Mouse (Mus musculus) limb, embryonic 12.5 days (tissue): Measurements from ENCODE around the gene Ccdc120. TPM values are rescaled to one million over a fixed set of nuclear protein-coding genes. Genes with fewer than 3 reads are reported as not detected.

Experiments
- ATAC-seq: fragments of 200-750 bp; cut with Nextera tagmentation; 2 replicates; pipeline ENCODE4 v1.8.0; 2017; ENCODE audit warnings: low read depth, moderate TSS enrichment; ENCODE audit not compliant: insufficient number of reproducible peaks, insufficient read depth, low FRiP score, low TSS enrichment
- H3K27ac ChIP-seq: fragments of 300-500 bp; sonication (generic); 2 replicates; pipeline ENCODE4 v1.5.1; 2016; ENCODE audit warnings: mild to moderate bottlenecking, moderate library complexity
- H3K27me3 ChIP-seq: fragments of 300-500 bp; sonication (generic); 2 replicates; pipeline ENCODE4 v1.6.1; 2016; ENCODE audit warnings: mild to moderate bottlenecking, moderate library complexity
- H3K36me3 ChIP-seq: fragments of 300-500 bp; sonication (generic); 2 replicates; pipeline ENCODE4 v1.6.1; 2016; ENCODE audit warnings: mild to moderate bottlenecking, moderate library complexity
- H3K4me1 ChIP-seq: fragments of 300-500 bp; sonication (generic); replicated peaks from 2 replicates; pipeline ENCODE4 v1.6.1; 2016
- H3K4me2 ChIP-seq: fragments of 300-500 bp; sonication (generic); 2 replicates; pipeline ENCODE4 v1.6.1; 2016; ENCODE audit warnings: mild to moderate bottlenecking, moderate library complexity
- H3K4me3 ChIP-seq: fragments of 300-500 bp; sonication (generic); replicated peaks from 2 replicates; pipeline ENCODE4 v1.5.1; 2016; ENCODE audit warnings: mild to moderate bottlenecking
- H3K9ac ChIP-seq: fragments of 300-500 bp; sonication (generic); replicated peaks from 2 replicates; pipeline ENCODE4 v1.6.1; 2016; ENCODE audit warnings: mild to moderate bottlenecking, moderate library complexity
- H3K9me3 ChIP-seq: fragments of 300-500 bp; sonication (generic); 2 replicates; pipeline ENCODE4 v1.6.1; 2016; ENCODE audit warnings: mild to moderate bottlenecking, moderate library complexity
- WGBS: fragments of 180-500 bp; shearing (Covaris S2); methylation state at CpG from one replicate; pipeline ENCODE4 v1.1.7; 2016; 5-methylcytosine and 5-hydroxymethylcytosine counted together
- polyA plus RNA-seq: library from polyadenylated mRNA; unstranded; fragments of >200 nt; fragmentation: Nextera tagmentation; extraction: Ambion mirVana; gene quantifications from 2 replicates; pipeline ENCODE4 v1.2.1, GENCODE M21; 2016

Ccdc120 gene
- polyA plus RNA-seq, 1 experiment from 2014 or later, result 22.5 TPM

GRCm38 (mm10) chrX:7745429-7745828, 5.3 kb downstream of the Ccdc120 start:
- H3K27me3 ChIP-seq, result no peaks in the 10 kb centered on the region
- no peak for ATAC-seq
- no peak overlapping the region for H3K27ac ChIP-seq
- H3K4me3 ChIP-seq, result no peak overlapping the region
- H3K9ac ChIP-seq, result no peak overlapping the region
- no peak overlapping the region for H3K4me2 ChIP-seq
- 0 out of 2 replicates have a peak, but pooled peaks cover 7% of the 10 kb centered on the region for H3K4me1 ChIP-seq
- H3K36me3 ChIP-seq, result no peaks in the 10 kb centered on the region
- no peaks in the 10 kb centered on the region for H3K9me3 ChIP-seq
- 85% methylated on average over 8 of the region's 8 CpGs for WGBS

- Histone ChIP-seq H3K27me3 (no peaks in the 10 kb centered on the region), H3K4me1 (0 out of 2 replicates have a peak, but pooled peaks cover 5% of the 10 kb centered on the region), H3K4me3 (no peak overlapping the region), H3K9ac (no peak overlapping the region), H3K9me3 (no peaks in the 10 kb centered on the region), H3K27ac (no peak overlapping the region), H3K36me3 (no peaks in the 10 kb centered on the region), H3K4me2 (no peak overlapping the region)
- WGBS, result 13% methylated on average over 1 of the region's 1 CpGs
- ATAC-seq, result no peak
Measured at GRCm38 (mm10) chrX:7744940-7745339, 5.8 kb downstream of the Ccdc120 start.

GRCm38 (mm10) chrX:7743470-7743869, 7.2 kb downstream of the Ccdc120 start:
- Histone ChIP-seq H3K27me3 (no peaks in the 10 kb centered on the region), H3K27ac (no peak overlapping the region), H3K9me3 (no peaks in the 10 kb centered on the region), H3K4me2 (no peak overlapping the region), H3K4me1 (no peaks in the 10 kb centered on the region), H3K36me3 (no peaks in the 10 kb centered on the region), H3K4me3 (no peak overlapping the region), H3K9ac (no peak overlapping the region)
- no peak for ATAC-seq
- WGBS, result 56% methylated on average over 5 of the region's 5 CpGs

- Histone ChIP-seq H3K4me2 (no peak overlapping the region), H3K27ac (no peak overlapping the region), H3K4me3 (no peak overlapping the region), H3K36me3 (peaks cover 12% of the 10 kb centered on the region; the same call in 1 of the 2 replicates), H3K9ac (no peak overlapping the region), H3K9me3 (no peaks in the 10 kb centered on the region), H3K4me1 (no peaks in the 10 kb centered on the region), H3K27me3 (no peaks in the 10 kb centered on the region)
- WGBS, result 73% methylated on average over 5 of the region's 5 CpGs
- ATAC-seq, result no peak
Measured at GRCm38 (mm10) chrX:7741103-7741502, 9.6 kb downstream of the Ccdc120 start.

GRCm38 (mm10) chrX:7740082-7740819, 10.5 kb downstream of the Ccdc120 start:
- Histone ChIP-seq H3K4me3 (no peak overlapping the region), H3K4me2 (no peak overlapping the region), H3K9me3 (no peaks in the 10 kb centered on the region), H3K4me1 (no peaks in the 10 kb centered on the region), H3K27ac (no peak overlapping the region), H3K27me3 (no peaks in the 10 kb centered on the region), H3K9ac (no peak overlapping the region), H3K36me3 (peaks cover 19% of the 10 kb centered on the region; the same call in 1 of the 2 replicates)
- ATAC-seq, result no peak
- 58% methylated on average over 10 of the region's 10 CpGs for WGBS

GRCm38 (mm10) chrX:7739336-7740081, 11.2 kb downstream of the Ccdc120 start:
- H3K4me1 ChIP-seq, result no peaks in the 10 kb centered on the region
- H3K4me2 ChIP-seq, result no peak overlapping the region
- peaks cover 24% of the 10 kb centered on the region; the same call in 1 of the 2 replicates for H3K36me3 ChIP-seq
- no peaks in the 10 kb centered on the region for H3K27me3 ChIP-seq
- H3K4me3 ChIP-seq, result no peak overlapping the region
- ATAC-seq, result no peak
- WGBS, result 69% methylated on average over 14 of the region's 14 CpGs
- no peaks in the 10 kb centered on the region for H3K9me3 ChIP-seq
- no peak overlapping the region for H3K27ac ChIP-seq
- H3K9ac ChIP-seq, result no peak overlapping the region

- Histone ChIP-seq H3K4me2 (no peak overlapping the region), H3K9ac (no peak overlapping the region), H3K4me1 (peaks cover 7% of the 10 kb centered on the region; the same call in 1 of the 2 replicates), H3K36me3 (peaks cover 28% of the 10 kb centered on the region; the same call in 1 of the 2 replicates), H3K9me3 (no peaks in the 10 kb centered on the region), H3K4me3 (no peak overlapping the region), H3K27me3 (no peaks in the 10 kb centered on the region), H3K27ac (no peak overlapping the region)
- no peak for ATAC-seq
- 37% methylated on average over 25 of the region's 26 CpGs for WGBS
Measured at GRCm38 (mm10) chrX:7733571-7734156, 17.0 kb downstream of the Ccdc120 start.

GRCm38 (mm10) chrX:7728922-7729265, 21.8 kb downstream of the Ccdc120 start:
- Histone ChIP-seq H3K4me3 (peak overlapping the region; percentile 48), H3K9ac (peak overlapping the region; percentile 53), H3K9me3 (no peaks in the 10 kb centered on the region), H3K27me3 (no peaks in the 10 kb centered on the region), H3K27ac (0 out of 2 replicates have a peak overlapping the region, but pooled peaks have one; percentile 17), H3K4me2 (peak overlapping the region; percentile 60), H3K36me3 (peaks cover 34% of the 10 kb centered on the region; the same call in 1 of the 2 replicates), H3K4me1 (peaks cover 7% of the 10 kb centered on the region; the same call in 1 of the 2 replicates)
- 17% methylated on average over 4 of the region's 4 CpGs for WGBS
- 0 out of 2 replicates have a peak, but pooled peaks have one; percentile 0 for ATAC-seq

- Histone ChIP-seq H3K9me3 (no peaks in the 10 kb centered on the region), H3K36me3 (peaks cover 33% of the 10 kb centered on the region; the same call in 1 of the 2 replicates), H3K27me3 (no peaks in the 10 kb centered on the region), H3K9ac (peak within 1 kb of the TSS; percentile 53), H3K4me1 (peaks cover 7% of the 10 kb centered on the region; the same call in 1 of the 2 replicates), H3K4me3 (peak within 1 kb of the TSS; percentile 48), H3K4me2 (peak within 1 kb of the TSS; percentile 60), H3K27ac (peak within 1 kb of the TSS; percentile 62; the same call in 1 of the 2 replicates)
- 16% methylated on average over 42 of the region's 42 CpGs for WGBS
- peak; percentile 90 for ATAC-seq
Measured at GRCm38 (mm10) chrX:7728215-7728921, 22.3 kb downstream of the Ccdc120 start, which contains the start of gene Praf2. TSS of gene Praf2 (plus strand) at chrX:7728439.

- Histone ChIP-seq H3K27me3 (no peaks in the 10 kb centered on the region), H3K4me2 (no peak overlapping the region), H3K9me3 (no peaks in the 10 kb centered on the region), H3K4me3 (no peak overlapping the region), H3K27ac (no peak overlapping the region), H3K4me1 (peaks cover 11% of the 10 kb centered on the region), H3K36me3 (peaks cover 31% of the 10 kb centered on the region; the same call in 1 of the 2 replicates), H3K9ac (no peak overlapping the region; the same call in 1 of the 2 replicates)
- ATAC-seq, result no peak
- WGBS, result 84% methylated on average over 13 of the region's 13 CpGs
Measured at GRCm38 (mm10) chrX:7727176-7727575, 23.5 kb downstream of the Ccdc120 start.
